Comparison of ENCODE assay signal across 8 mouse cellular contexts in the genomic region with DNA sequence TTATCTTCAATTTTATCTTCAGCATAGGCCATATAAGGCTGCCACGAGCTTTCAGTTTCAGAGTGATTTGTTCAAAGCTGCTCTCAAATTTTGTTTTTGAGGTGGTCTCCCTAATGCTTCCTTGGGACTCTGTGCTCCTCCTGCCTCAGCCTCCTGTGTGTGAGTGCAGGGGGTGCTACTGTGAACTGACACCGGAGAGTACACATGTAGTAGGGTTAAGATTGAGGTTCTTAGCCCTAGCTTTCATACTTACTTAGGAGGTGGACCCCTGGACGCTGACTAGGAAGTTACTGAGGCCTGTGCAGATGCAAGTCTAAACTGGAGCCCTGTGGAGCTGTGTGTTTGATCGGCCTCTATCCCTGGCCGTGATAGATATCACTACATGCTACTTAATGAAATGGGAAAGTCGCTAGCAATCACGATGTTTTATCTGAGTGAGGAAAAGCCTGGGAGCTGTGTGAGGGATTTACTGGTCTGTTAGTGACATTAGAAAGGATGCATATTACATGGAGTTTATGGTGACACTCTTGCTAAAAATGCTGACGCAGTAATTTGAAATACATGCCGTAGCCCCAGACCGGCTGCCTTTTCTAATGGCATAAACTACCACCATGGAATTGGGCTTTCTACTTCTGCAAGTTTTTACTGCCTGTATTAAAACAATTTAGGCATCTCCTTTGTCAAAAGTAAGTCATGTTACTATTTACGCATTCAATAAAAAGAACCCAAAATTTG. TPM values are rescaled to one million over a fixed set of nuclear protein-coding genes. Genes with fewer than 3 reads are reported as not detected.
DNase-seq lines count a peak whose midpoint lies in the region; ATAC-seq and TF ChIP-seq lines count a peak whose summit lies in the region.

No protein-coding gene starts in this region.

- no peak for ATAC-seq in kidney, postnatal 0 days (replicated peaks; ENCODE audit: low FRiP score, low read depth)
- ATAC-seq in hindbrain, embryonic 16.5 days = no peak
- ATAC-seq in midbrain, embryonic 16.5 days = no peak
- ATAC-seq in CD4-positive, CD25-positive, alpha-beta regulatory T cell, adult 4 months = no peak

- peak overlapping the region; percentile 98; the same call in 1 of the 2 replicates for H3K9ac ChIP-seq in kidney, postnatal 0 days (ENCODE audit: low read depth, low read length)
- peak overlapping the region; percentile 95 for H3K9ac ChIP-seq in hindbrain, embryonic 16.5 days (ENCODE audit: low read depth, low read length)
- H3K9ac ChIP-seq in midbrain, embryonic 16.5 days (ENCODE audit: low read depth, low read length) = peak overlapping the region; percentile 97

- no peaks in the 10 kb centered on the region for H3K27me3 ChIP-seq in kidney, postnatal 0 days (ENCODE audit: insufficient read depth, low read length)
- H3K27me3 ChIP-seq in hindbrain, embryonic 16.5 days (replicated peaks; ENCODE audit: control insufficient read depth, insufficient read depth, low read length) = no peaks in the 10 kb centered on the region
- H3K27me3 ChIP-seq in midbrain, embryonic 16.5 days (ENCODE audit: control insufficient read depth, insufficient read depth, low read depth, low read length) = no peaks in the 10 kb centered on the region

- peak overlapping the region; percentile 79 for H3K4me2 ChIP-seq in kidney, postnatal 0 days (ENCODE audit: low read length)
- H3K4me2 ChIP-seq in hindbrain, embryonic 16.5 days (ENCODE audit: low read length) = peak overlapping the region; percentile 76
- peak overlapping the region; percentile 80 for H3K4me2 ChIP-seq in midbrain, embryonic 16.5 days (ENCODE audit: low read length)

- H3K9me3 ChIP-seq in kidney, postnatal 0 days (replicated peaks; ENCODE audit: low read length) = no peaks in the 10 kb centered on the region
- H3K9me3 ChIP-seq in hindbrain, embryonic 16.5 days (ENCODE audit: control insufficient read depth, low read length) = no peaks in the 10 kb centered on the region
- no peaks in the 10 kb centered on the region for H3K9me3 ChIP-seq in midbrain, embryonic 16.5 days (replicated peaks; ENCODE audit: control insufficient read depth, low read length, poor library complexity, severe bottlenecking)

- DNase-seq in kidney, postnatal 0 days (ENCODE audit: low spot score) = no peak
- no peak for DNase-seq in kidney, adult 18-20 months
- DNase-seq in urinary bladder, postnatal 4 days (ENCODE audit: low spot score in 2 of 2) = no peak
- no peak for DNase-seq in left cerebral cortex, adult 8-10 months (ENCODE audit: low spot score in 2 of 2)

- H3K36me3 ChIP-seq in kidney, postnatal 0 days (ENCODE audit: insufficient read depth, low read length) = peaks cover 8% of the 10 kb centered on the region; the same call in 1 of the 2 replicates
- H3K36me3 ChIP-seq in hindbrain, embryonic 16.5 days (ENCODE audit: control insufficient read depth, insufficient read depth, low read length) = peaks cover 5% of the 10 kb centered on the region; the same call in 1 of the 2 replicates
- peaks cover 2% of the 10 kb centered on the region; the same call in 1 of the 2 replicates for H3K36me3 ChIP-seq in midbrain, embryonic 16.5 days (ENCODE audit: control insufficient read depth, insufficient read depth, low read length)

- WGBS in kidney, postnatal 0 days = 67% methylated on average over 11 of the region's 11 CpGs
- 81% methylated on average over 11 of the region's 11 CpGs for WGBS in hindbrain, embryonic 16.5 days
- WGBS in midbrain, embryonic 16.5 days = 80% methylated on average over 11 of the region's 11 CpGs

- H3K4me1 ChIP-seq in kidney, postnatal 0 days (replicated peaks; ENCODE audit: insufficient read depth, low read length) = peaks cover 10% of the 10 kb centered on the region
- H3K4me1 ChIP-seq in brown adipose tissue, adult 24 weeks (ENCODE audit: control insufficient read depth, insufficient read depth, insufficient read length, low read length) = peaks cover 7% of the 10 kb centered on the region; the same call in 1 of the 2 replicates
- peaks cover 22% of the 10 kb centered on the region for H3K4me1 ChIP-seq in hindbrain, embryonic 16.5 days (ENCODE audit: control insufficient read depth, insufficient read depth, low read depth, low read length)
- H3K4me1 ChIP-seq in midbrain, embryonic 16.5 days (ENCODE audit: control insufficient read depth, insufficient read depth, low read length) = peaks cover 31% of the 10 kb centered on the region

- no peak for TF ChIP-seq CTCF in kidney, postnatal 0 days (IDR thresholded peaks at IDR 0.05; ENCODE audit: low read depth)

- peak overlapping the region; percentile 93 for H3K27ac ChIP-seq in kidney, postnatal 0 days
- no peak overlapping the region for H3K27ac ChIP-seq in brown adipose tissue, adult 24 weeks (replicated peaks; ENCODE audit: low read depth, low read length)
- no peak overlapping the region for H3K27ac ChIP-seq in hindbrain, embryonic 16.5 days (ENCODE audit: low read depth, low read length)
- H3K27ac ChIP-seq in midbrain, embryonic 16.5 days (ENCODE audit: low read length) = peak overlapping the region; percentile 100

- H3K4me3 ChIP-seq in kidney, postnatal 0 days (replicated peaks; ENCODE audit: low read depth, low read length) = peak overlapping the region; percentile 96
- H3K4me3 ChIP-seq in brown adipose tissue, adult 24 weeks (ENCODE audit: insufficient read depth, low read depth, low read length) = peak overlapping the region; percentile 97
- H3K4me3 ChIP-seq in hindbrain, embryonic 16.5 days (ENCODE audit: low read length) = peak overlapping the region; percentile 68
- peak overlapping the region; percentile 68 for H3K4me3 ChIP-seq in midbrain, embryonic 16.5 days (ENCODE audit: low read depth, low read length)

RNA-seq across cellular contexts. Expression of gene Hp1bp3, which starts 2.0 kb away (rescaled TPM):
- 134 and 144 TPM in 2 replicates for polyA plus RNA-seq in kidney, postnatal 0 days (2015; fragmentation: Nextera tagmentation; extraction: Ambion mirVana)
- 65.0 and 71.4 TPM in 2 replicates for polyA plus RNA-seq in brown adipose tissue, adult 24 weeks (2012; ENCODE audit: insufficient read depth, insufficient read length, missing spikeins)
- 155 and 174 TPM in 2 replicates for polyA plus RNA-seq in hindbrain, embryonic 16.5 days (2015; fragmentation: Nextera tagmentation; extraction: Ambion mirVana)
- polyA plus RNA-seq in midbrain, embryonic 16.5 days (2015; fragmentation: Nextera tagmentation; extraction: Ambion mirVana) = 199 and 209 TPM in 2 replicates
- polyA plus RNA-seq in CD4-positive, CD25-positive, alpha-beta regulatory T cell, adult 4 months (2017; shearing (Covaris generic)) = 100 to 1,000 TPM; 164 to 189 TPM
- 100 to 1,000 TPM; 206 to 215 (median 214) TPM for total RNA-seq in left cerebral cortex, adult 8-10 months (2022)

RNA-seq across cellular contexts. Expression of gene Sh2d5, which starts 32.1 kb away (rescaled TPM):
- 0.42 and 0.57 TPM in 2 replicates for polyA plus RNA-seq in kidney, postnatal 0 days (2015; fragmentation: Nextera tagmentation; extraction: Ambion mirVana)
- not detected in 2 replicates for polyA plus RNA-seq in brown adipose tissue, adult 24 weeks (2012; ENCODE audit: insufficient read depth, insufficient read length, missing spikeins)
- 18.5 and 21.6 TPM in 2 replicates for polyA plus RNA-seq in hindbrain, embryonic 16.5 days (2015; fragmentation: Nextera tagmentation; extraction: Ambion mirVana)
- 16.7 and 20.3 TPM in 2 replicates for polyA plus RNA-seq in midbrain, embryonic 16.5 days (2015; fragmentation: Nextera tagmentation; extraction: Ambion mirVana)
- under 1 TPM in 1 of 2 experiments, not detected in 1; 0.54 TPM for polyA plus RNA-seq in CD4-positive, CD25-positive, alpha-beta regulatory T cell, adult 4 months (2017; shearing (Covaris generic))
- 10 to 100 TPM; 75.0 to 83.6 (median 79.2) TPM for total RNA-seq in left cerebral cortex, adult 8-10 months (2022)

RNA-seq across cellular contexts. Expression of gene Kif17, which starts 32.1 kb away (rescaled TPM):
- polyA plus RNA-seq in kidney, postnatal 0 days (2015; fragmentation: Nextera tagmentation; extraction: Ambion mirVana) = 0.66 and 0.80 TPM in 2 replicates
- not detected in 2 replicates for polyA plus RNA-seq in brown adipose tissue, adult 24 weeks (2012; ENCODE audit: insufficient read depth, insufficient read length, missing spikeins)
- 4.2 and 4.5 TPM in 2 replicates for polyA plus RNA-seq in hindbrain, embryonic 16.5 days (2015; fragmentation: Nextera tagmentation; extraction: Ambion mirVana)
- polyA plus RNA-seq in midbrain, embryonic 16.5 days (2015; fragmentation: Nextera tagmentation; extraction: Ambion mirVana) = 3.4 and 4.0 TPM in 2 replicates
- under 1 TPM in 1 of 2 experiments, not detected in 1; 0.12 TPM for polyA plus RNA-seq in CD4-positive, CD25-positive, alpha-beta regulatory T cell, adult 4 months (2017; shearing (Covaris generic))
- 10 to 100 TPM; 28.1 to 33.2 (median 31.7) TPM for total RNA-seq in left cerebral cortex, adult 8-10 months (2022)

Comparison
In these comparisons a context has a peak if more than half of its experiments do, and no peak if none do; other contexts are left out.
1. H3K27ac ChIP-seq: peak in kidney, postnatal 0 days (single experiment) and midbrain, embryonic 16.5 days (single experiment); none in brown adipose tissue, adult 24 weeks (single experiment) and hindbrain, embryonic 16.5 days (single experiment).
2. RNA of gene Sh2d5, which starts 32.1 kb away (polyA plus RNA-seq): 18.5 to 21.6 TPM in hindbrain, embryonic 16.5 days and 16.7 to 20.3 TPM in midbrain, embryonic 16.5 days; 0.54 TPM in CD4-positive, CD25-positive, alpha-beta regulatory T cell, adult 4 months, 0.42 to 0.57 TPM in kidney, postnatal 0 days and not detected in brown adipose tissue, adult 24 weeks; every median in the first group is over 10 times any median in the second.
3. Peak in every context shown above with its lines, with median percentiles within 50 percentile points of each other: H3K4me2 ChIP-seq, H3K4me3 ChIP-seq and H3K9ac ChIP-seq.